Mouse (Mus musculus) spleen, postnatal 4 days (tissue): ENCODE data around the gene Mus81.

Experiments
- DNase-seq, 2 experiments: peaks; one replicate each; pipeline ENCODE4 v3.0.0; 2022; ENCODE audit warnings: low spot score in 2 of 2

Gene Mus81

DNA sequence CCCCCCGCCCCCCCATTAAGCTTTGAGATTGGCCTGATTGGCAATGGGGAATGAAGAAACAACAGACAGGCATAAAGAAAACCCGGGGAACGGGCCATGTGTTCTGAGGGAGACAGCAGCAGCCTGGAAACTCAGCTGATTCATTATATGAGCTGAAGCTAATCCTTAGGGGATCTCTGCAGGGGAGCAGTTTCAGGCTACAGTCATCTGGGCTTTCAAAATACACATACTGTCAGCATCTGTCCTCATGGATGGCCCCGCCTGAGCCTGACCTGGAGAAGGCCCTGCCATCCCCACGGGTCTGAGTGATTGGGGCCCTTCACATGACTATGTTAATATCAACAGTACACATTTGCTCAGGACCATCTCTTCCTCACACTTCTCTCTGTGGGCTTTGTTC is 16.4 kb downstream of the Mus81 start:
- no peak for DNase-seq

DNA sequence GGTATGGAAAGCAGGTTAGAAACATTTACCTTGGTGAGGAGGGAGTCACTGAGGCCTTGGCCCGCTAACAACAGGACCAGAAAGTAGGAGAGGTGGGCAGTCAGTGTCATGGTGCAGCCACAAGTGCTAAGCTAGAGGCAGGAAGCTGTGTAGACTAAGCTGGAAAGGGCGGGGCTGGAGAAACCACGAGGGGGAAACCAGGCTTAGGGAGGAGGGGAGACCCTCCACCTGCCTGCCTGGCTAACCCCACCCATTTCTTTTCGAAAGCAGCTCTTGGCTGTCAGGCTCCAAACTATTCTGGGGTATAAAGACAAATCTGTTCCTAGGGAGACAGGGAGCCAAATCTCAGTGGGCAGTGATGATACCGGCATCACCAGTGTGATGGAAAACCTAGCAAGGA is 19.8 kb downstream of the Mus81 start, which contains the start of gene Ctsw:
TSS of gene Ctsw (minus strand) at position 134 of the 400 bp plus-strand sequence.
- no peak for DNase-seq

DNA sequence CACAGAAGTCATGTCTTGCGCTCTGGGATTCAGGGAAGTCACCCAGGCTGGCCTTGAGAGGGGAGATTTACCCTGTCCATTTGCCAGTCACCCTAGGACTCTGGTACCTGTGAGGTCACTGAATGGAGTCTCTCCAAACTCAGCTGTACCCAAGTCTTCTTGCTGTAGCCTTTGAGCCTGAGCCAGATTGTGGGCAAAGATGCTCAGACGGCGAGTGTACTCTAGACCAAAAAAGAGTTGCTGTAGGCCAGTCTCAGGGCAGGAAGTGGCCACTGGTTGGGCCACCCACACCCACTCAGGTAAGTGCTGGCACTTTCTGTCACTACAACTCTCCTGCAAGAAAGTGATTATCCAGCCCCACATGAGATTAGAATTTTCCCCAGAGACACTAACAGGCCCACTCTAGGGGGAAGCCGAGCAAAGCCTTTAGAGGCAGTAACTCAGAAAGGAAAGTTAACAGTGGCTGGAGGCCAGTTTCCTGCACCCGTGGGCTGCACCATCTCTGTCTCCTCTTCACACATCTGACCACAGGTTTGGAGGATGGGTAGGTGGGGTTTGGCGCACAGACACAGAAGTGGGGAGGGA is 21.2 kb downstream of the Mus81 start:
- no peak for DNase-seq

DNA sequence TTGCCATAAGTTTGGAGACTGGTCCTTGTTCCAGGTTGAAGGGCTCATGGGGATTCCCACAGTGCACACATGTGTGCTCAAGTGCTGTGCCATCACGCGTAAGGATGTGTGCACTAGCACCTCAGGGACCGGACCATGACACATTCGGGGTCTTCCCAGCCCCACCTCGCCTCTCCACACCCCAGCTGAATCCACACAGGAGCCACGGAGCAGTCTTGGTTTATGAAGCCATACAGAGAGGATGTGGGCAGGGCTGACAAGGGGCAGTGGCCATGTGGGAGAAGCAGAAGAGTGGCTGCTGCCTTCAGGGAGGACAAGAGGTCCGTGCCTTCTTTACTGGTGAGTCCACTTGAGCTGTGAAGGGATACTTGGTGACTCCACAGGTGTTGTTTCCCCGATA is 23.2 kb downstream of the Mus81 start:
- DNase-seq, result no peak

DNA sequence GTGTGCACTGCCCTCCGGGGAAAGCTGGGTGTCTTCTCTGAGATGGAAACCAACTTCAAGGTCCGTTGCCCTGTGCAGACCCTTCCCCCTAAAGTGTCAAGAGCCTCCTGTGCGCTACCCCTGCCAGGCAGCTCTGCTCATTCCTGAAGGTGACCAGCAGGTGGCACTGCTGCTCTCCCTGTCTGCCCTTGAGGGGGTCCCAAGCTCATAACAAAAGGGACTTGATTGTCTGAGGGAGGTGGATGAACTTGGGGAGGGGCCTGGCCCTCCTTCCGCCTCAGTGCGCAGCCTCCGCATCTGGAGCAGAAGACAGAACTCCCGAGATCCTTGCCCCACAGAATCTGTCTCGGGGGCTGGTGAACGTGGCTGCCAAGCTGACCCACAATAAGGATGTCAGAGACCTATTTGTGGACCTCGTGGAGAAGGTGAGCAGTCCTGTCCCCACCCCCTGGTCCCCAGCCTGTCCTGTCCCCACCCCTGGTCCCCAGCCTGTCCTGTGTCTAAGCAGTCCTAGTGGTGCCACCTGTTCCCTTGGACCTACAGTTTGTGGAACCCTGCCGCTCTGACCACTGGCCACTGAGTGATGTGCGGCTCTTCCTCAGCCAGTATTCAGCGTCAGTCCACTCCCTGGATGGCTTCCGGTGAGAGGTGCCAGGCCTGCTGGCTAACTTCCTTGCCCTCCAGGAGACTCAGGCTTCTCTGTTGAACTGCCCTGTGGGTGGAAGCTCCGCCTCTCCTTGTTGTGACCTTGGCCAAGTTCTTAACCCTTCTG is 24.2 kb downstream of the Mus81 start:
- DNase-seq, result peak in 1 of 2 experiments; percentile 83

DNA sequence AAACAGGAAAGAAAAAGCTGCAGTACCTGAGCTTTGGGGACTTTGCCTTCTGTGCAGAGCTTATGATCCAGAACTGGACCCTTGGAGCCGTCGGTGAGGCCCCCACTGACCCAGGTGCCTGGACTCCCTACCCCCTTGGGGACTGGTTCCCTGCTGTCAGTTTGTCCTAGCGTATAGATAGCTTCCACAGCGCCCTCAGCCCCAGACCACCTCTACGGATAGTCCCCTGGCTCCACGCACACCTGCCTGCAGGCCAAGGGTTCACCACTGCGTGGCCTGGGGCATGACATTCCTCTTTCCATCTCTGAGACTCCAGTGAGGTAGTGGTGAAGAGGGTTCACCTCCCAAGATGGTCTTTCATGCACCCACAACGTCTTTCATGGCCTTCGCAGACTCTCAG is 25.0 kb downstream of the Mus81 start:
- no peak for DNase-seq

DNA sequence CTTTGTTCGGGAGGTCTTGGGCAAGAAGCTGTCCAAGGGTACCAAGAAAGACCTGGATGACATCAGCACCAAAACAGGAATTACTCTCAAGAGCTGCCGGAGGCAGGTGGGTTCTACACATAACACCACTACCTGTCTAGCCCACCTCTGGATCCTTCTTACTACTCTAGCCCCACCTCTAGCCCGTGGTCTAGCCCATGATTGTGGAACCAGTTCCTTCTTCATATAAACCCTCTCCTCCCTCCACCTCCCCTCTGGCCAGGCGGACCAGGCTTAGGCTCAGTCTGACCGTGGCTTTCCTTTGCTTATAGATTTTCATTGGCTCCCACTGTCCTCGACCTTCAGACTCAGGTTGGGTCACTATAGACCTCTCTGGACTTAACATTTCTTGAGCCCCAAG is 26.8 kb downstream of the Mus81 start:
- DNase-seq, result no peak

GRCm38 (mm10) chr19:5460465-5460911 is 27.7 kb downstream of the Mus81 start, which contains the start of gene Fibp:
Gene Fibp, plus strand, starts transcription at chr19:5460615.
- DNase-seq, result peak; percentile 86 to 93

- DNase-seq, result no peak
Observed at GRCm38 (mm10) chr19:5459896-5460295, 28.3 kb downstream of the Mus81 start.

DNA sequence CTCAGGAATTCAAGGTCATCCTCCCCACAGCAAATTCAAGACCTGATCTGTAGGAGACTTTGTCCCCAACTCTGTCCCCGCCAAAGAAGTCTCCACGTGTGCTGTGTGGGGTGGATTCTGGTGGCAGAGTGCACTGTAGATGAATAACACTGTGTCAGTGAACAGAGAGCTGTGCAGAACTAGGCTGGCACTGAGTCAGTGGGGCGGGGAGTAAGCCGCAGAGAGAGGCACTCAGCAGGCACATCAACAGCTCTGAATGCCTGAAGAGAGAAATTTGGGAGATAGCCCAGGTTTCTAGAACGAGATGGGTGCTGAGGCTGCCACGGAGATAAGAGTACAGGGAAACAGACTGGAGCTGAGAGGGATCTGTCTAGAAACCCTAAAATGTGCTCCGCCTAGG is 29.2 kb downstream of the Mus81 start:
- DNase-seq, result no peak

DNA sequence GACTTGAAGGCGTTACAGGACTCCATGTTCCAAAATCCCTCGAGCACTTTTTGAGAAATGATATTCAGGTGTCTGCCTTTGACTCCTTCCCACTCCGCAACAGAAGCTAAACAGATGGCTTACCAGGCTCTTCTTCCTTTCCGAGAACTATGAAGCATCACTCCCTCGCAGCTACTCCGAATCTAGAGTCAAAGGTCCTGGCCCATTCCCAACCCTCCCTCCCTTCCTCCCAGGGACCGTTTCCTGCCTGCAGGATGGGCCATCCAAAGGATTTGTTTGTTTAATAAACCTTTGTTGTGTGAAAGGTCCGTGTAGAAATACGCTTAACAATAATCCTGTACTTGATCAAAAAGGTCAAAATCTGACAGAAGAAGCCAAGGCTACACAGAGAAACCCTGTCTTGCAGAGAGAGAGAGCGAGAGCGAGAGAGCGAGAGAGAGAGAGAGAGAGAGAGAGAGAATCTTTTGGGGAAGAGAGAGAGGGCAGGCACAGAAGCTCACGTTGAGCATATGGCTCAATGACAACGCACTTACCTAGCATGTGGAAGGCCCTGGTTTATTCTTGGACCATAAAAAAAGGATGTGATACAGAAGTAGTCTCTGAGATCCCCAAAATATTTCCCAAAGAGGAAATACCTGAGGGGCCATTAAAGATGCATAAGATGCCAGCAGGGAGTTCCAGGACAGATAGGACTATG is 30.3 kb downstream of the Mus81 start, which contains the start of gene Ccdc85b:
TSS of gene Ccdc85b (minus strand) at position 149 of the 697 bp plus-strand sequence.
- DNase-seq, result no peak

DNA sequence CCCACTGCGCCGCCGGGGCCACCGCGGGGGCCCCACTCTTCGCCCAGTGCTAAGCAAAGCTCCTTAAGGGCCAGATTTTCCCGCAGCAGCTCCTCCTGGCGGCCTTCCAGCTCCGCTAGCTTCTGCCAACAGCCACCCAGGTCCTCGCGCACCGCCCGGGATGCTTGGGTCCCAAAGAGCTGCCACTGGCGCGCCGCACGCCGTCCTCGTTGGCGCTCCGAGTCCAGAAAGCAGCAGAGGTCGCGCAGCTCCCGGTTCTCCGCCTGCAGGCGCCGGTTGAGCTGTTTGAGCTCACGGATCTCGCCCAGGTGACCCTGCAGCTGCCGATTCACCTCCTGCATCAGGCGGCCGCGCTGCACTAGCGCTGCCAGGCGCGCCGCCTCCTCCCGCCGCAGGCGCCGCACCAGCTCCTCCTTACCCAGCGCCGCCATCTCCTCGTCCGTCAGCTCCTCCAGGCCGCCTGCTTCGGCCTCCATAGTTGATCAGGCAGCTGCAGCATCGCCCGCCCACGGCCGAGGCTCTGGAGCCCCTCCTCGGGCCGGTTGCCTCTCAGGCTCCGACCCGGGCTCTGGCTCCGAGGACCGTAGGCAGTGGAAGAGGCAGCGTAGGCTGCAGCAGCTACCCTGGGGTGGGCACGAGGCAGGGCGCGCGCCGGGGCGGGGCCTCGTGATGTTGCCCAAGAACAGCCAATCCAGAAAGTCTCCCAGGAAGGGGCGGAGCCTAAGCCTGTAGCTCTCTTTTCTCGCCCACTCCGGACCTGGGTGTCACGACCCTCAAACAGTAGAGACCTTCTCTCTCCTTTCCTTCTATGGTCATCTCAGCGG is 31.1 kb downstream of the Mus81 start:
- peak; percentile 91 to 94 for DNase-seq

DNA sequence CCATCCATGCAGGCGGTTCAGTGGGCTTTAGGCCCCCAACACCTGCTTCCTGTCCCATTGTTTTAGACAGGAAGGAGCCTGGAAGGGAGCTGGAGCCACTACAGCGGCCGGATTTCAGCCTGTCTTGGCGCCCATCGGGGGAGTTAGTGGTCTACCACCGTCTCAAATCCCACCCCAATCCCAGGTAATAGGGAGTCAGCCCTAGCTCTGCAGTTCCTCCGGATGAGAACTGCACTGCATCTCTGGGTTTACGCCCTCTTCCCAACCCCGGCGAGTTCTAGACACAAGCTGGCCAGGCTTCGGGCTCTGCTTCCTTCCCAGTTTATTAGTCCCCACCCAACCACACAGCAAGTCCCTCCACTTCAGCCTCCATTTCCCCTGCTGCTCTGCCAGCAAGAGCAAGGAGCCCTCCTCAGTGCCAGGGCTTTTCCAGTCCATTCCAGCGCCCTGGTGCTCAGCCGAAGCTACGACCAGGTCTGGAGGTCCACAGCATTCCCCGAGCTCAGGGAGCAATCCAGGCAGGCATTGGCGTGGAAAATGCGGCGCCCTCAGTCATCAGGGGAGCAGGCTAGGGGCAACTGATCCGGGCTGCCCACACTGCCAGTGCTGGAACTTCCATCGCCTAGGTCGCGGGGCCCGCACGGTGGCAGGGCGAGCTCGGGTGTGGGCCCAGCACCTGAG is 31.8 kb downstream of the Mus81 start:
- DNase-seq, result peak in 1 of 2 experiments; percentile 59

- peak in 1 of 2 experiments; percentile 59 for DNase-seq
Observed at GRCm38 (mm10) chr19:5455568-5455967, 32.6 kb downstream of the Mus81 start.

DNA sequence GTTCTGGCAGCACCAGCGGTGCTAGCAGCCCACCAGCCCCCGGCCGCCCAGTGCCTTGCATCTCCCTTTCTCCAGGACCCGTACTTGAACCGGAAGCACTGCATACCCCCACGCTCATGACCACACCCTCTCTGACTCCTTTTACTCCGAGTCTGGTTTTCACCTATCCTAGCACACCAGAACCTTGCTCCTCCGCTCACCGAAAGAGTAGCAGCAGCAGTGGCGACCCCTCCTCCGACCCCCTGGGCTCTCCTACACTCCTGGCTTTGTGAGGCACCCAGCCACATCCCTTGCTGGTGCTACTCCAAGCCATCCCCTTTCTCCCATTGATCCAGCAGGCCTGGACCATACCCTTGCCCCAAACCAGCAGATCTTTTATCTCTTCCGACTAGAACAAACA is 33.2 kb downstream of the Mus81 start:
- no peak for DNase-seq

DNA sequence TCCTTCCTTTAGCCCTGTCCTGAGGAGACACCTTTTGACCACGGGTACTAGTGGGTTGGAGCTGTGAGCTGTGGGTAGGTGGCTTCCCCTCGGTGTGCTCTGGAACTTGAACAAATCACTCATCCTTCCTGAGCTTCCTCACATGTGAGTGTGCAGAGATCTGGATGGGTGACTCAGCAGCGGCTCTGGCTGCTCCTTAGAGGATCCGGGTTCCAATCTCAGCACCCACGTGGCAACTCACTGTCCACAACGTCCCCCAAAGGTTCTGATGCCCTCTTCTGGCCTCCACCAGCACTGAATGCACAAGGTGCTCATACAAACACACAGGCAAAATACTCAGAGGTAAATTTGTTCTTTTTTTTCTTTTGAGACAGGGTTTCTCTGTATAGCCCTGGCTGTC is 36.4 kb downstream of the Mus81 start:
- DNase-seq, result no peak

DNA sequence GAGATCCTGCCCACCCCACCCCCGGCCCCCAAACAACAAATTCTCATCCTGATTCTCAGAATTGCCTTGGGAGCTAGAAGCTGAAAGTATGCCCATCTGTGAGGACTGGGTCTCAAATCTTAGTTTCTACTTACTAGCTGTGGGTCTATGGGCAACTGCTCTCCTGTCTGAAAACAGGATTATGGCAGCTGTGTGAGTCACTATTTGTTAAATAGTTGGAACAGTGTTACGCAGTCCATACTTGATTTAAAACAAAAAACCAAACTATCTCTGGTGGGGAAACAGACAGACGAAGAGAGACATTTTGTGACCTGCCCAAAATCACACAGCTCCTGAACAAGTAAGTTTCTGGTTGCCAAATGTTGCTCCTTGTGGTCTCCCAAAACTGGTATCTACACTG is 38.5 kb downstream of the Mus81 start:
- no peak for DNase-seq

- peak in 1 of 2 experiments; percentile 36 for DNase-seq
Observed at GRCm38 (mm10) chr19:5448354-5449150, 39.6 kb downstream of the Mus81 start.

- peak; percentile 70 to 86 for DNase-seq
Observed at GRCm38 (mm10) chr19:5447515-5448353, 40.5 kb downstream of the Mus81 start, which contains the start of gene Fosl1. Gene Fosl1, plus strand, starts transcription at chr19:5447547.
